Mouse (Mus musculus) intestine, embryonic 14.5 days (tissue): ENCODE data around the gene Rasal2. TPM values are rescaled to one million over a fixed set of nuclear protein-coding genes. Genes with fewer than 3 reads are reported as not detected.
A peak's percentile ranks its signal among the peaks of the same experiment; 100 is the strongest.

ENCODE experiments used
- ATAC-seq: fragments of 200-750 bp; cut with Nextera tagmentation; replicated peaks from 2 replicates; pipeline ENCODE4 v1.8.0; 2017; ENCODE audit warnings: low read depth, moderate number of reproducible peaks, moderate TSS enrichment, moderate library complexity; ENCODE audit not compliant: low FRiP score, low TSS enrichment
- DNase-seq: peaks from one replicate; pipeline ENCODE4 v3.0.0-alpha.2; 2018; ENCODE audit warnings: low spot score
- H3K27ac ChIP-seq: fragments of 300-500 bp; sonication (generic); 2 replicates; pipeline ENCODE4 v1.5.1; 2014; ENCODE audit warnings: low read depth, mild to moderate bottlenecking, control low read depth
- H3K27me3 ChIP-seq: fragments of 300-500 bp; sonication (generic); replicated peaks from 2 replicates; pipeline ENCODE4 v1.6.1; 2014; ENCODE audit warnings: low read length, control low read depth; ENCODE audit not compliant: control insufficient read depth, insufficient read depth
- H3K36me3 ChIP-seq: fragments of 300-500 bp; sonication (generic); 2 replicates; pipeline ENCODE4 v1.6.1; 2014; ENCODE audit warnings: low read length, control low read depth; ENCODE audit not compliant: control insufficient read depth, insufficient read depth
- H3K4me1 ChIP-seq: fragments of 300-500 bp; sonication (generic); replicated peaks from 2 replicates; pipeline ENCODE4 v1.6.1; 2014; ENCODE audit warnings: low read length, control low read depth, mixed read lengths; ENCODE audit not compliant: control insufficient read depth, insufficient read depth
- H3K4me2 ChIP-seq: fragments of 300-500 bp; sonication (generic); 2 replicates; pipeline ENCODE4 v1.6.1; 2014; ENCODE audit warnings: low read length
- H3K4me3 ChIP-seq: fragments of 300-500 bp; sonication (generic); 2 replicates; pipeline ENCODE4 v1.5.1; 2014; ENCODE audit warnings: low read depth, low read length, control low read depth, mixed read lengths
- H3K9ac ChIP-seq: fragments of 300-500 bp; sonication (generic); 2 replicates; pipeline ENCODE4 v1.6.1; 2014; ENCODE audit warnings: mild to moderate bottlenecking, low read length
- H3K9me3 ChIP-seq: fragments of 300-500 bp; sonication (generic); 2 replicates; pipeline ENCODE4 v1.6.1; 2016; ENCODE audit warnings: low read length, control low read depth; ENCODE audit not compliant: control insufficient read depth
- WGBS: fragments of 180-500 bp; shearing (Covaris S2); extraction: QIAGEN DNeasy Blood & Tissue Kit; methylation state at CpG from one replicate; pipeline ENCODE4 v1.1.7; 2014; 5-methylcytosine and 5-hydroxymethylcytosine counted together
- polyA plus RNA-seq: library from polyadenylated mRNA; unstranded; fragments of >200 nt; fragmentation: Nextera tagmentation; extraction: Ambion mirVana; gene quantifications from 2 replicates; pipeline ENCODE4 v1.2.1, GENCODE M21; 2014

Rasal2 gene
- polyA plus RNA-seq: 7.1 and 8.3 TPM in 2 replicates

DNA sequence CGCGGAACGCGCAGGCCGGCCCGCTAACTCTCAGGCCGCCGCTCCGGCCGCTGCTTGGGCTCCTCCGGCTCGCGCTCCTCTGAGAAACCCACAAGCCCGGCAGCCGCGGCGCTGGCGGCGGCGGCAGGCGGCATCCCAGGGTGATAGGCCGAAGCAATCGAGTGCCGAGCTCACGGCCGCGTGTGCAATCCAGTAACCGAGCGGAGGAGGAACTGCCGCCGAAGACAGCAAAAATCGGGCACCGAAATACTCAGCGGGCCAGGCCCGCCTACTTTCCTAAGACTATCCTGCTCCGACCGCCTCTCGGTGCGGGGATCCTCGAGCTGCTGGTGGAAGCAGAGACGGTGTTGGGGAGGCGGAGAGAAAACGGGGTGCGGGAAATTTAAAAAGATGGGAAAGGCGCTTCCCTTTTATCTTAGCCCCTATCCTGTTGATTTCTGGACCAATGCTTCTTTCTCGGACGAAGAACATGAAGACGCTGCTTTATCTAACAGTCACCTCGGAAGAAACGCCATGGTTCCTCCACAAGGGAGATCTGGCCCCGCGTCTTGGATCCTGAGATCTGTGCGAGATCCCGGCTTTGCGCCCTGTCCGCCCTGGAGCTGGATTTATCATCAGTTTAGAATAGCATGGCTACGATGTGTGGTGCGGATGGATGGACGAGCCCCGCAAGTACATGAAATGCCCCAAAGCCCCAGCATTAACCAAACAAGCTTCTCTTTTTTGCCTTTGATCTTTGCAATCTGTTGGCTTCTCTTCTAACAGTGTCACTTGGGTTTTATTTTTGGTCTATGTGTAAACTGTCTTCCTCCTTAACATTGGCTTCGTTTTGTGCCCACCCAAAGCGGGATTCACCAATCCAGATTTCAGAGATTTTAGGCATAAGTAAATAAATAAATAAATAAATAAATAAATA, at the start of gene Rasal2:
TSS of gene Rasal2 (minus strand) at position 142 of the 916 bp plus-strand sequence.
- WGBS: 1% methylated on average over 62 of the region's 62 CpGs
- DNase-seq (peak; percentile 96), ATAC-seq (peak; percentile 94)
- peak within 1 kb of the TSS; percentile 69 for H3K4me2 ChIP-seq
- peak within 1 kb of the TSS; percentile 92 for H3K27ac ChIP-seq
- peak within 1 kb of the TSS; percentile 78 for H3K4me3 ChIP-seq
- H3K9ac ChIP-seq: peak within 1 kb of the TSS; percentile 57
- H3K36me3 ChIP-seq: no peaks in the 10 kb centered on the region
- peaks cover 6% of the 10 kb centered on the region; the same call in 1 of the 2 replicates for H3K4me1 ChIP-seq
- no peaks in the 10 kb centered on the region for H3K9me3 ChIP-seq
- H3K27me3 ChIP-seq: no peaks in the 10 kb centered on the region

DNA sequence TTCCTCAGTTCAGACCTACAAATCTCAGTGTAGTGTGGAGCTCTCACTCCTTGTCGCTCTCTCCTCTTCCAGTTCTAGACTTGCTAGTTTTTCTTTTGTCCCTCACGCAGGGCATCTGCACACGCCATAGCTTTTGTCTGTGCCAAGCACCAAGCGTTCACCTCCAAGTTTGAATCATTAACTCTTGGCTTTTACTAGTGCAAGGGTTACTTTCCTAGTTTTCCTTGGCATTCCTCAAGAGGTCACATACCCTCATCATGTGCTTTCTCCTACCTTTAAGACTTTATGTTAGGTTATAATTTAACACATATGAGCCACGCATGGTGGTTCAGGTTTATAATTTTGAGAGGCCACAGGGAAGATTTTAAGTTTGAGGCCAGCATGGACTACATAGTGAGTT, 48.9 kb upstream of the Rasal2 start:
- ATAC-seq (no peak), DNase-seq (no peak)
- WGBS: 95% methylated on average over 5 of the region's 5 CpGs
- H3K4me2 ChIP-seq: no peak overlapping the region
- H3K36me3 ChIP-seq: no peaks in the 10 kb centered on the region
- H3K9ac ChIP-seq: no peak overlapping the region
- no peak overlapping the region for H3K4me3 ChIP-seq
- H3K27me3 ChIP-seq: no peaks in the 10 kb centered on the region
- no peak overlapping the region for H3K27ac ChIP-seq
- H3K9me3 ChIP-seq: no peaks in the 10 kb centered on the region
- peaks cover 4% of the 10 kb centered on the region for H3K4me1 ChIP-seq

DNA sequence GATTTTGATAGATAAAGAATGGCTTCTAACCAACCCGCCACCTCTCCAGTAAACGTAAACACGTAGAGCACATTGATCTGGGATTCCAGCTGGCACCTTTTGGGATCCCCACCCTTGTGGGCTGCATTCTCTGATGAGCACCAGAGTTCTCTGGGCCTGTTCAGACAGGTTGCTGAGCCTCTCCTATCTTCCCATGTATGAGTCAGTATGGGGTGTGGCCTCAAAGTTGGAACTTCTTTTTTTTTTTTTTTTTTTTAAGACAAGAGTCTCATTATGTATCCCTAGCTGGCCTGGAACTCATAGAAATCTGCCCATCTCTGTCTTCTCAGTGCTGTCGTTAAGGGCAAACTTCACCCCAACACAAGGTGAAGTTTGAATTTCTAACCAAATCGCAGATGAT, 47.5 kb upstream of the Rasal2 start:
- Histone ChIP-seq H3K27me3 (no peaks in the 10 kb centered on the region), H3K27ac (no peak overlapping the region), H3K36me3 (no peaks in the 10 kb centered on the region), H3K9me3 (no peaks in the 10 kb centered on the region), H3K4me2 (no peak overlapping the region), H3K4me3 (no peak overlapping the region), H3K4me1 (peaks cover 4% of the 10 kb centered on the region), H3K9ac (no peak overlapping the region)
- ATAC-seq: no peak
- DNase-seq: no peak
- WGBS: 93% methylated on average over 5 of the region's 5 CpGs

DNA sequence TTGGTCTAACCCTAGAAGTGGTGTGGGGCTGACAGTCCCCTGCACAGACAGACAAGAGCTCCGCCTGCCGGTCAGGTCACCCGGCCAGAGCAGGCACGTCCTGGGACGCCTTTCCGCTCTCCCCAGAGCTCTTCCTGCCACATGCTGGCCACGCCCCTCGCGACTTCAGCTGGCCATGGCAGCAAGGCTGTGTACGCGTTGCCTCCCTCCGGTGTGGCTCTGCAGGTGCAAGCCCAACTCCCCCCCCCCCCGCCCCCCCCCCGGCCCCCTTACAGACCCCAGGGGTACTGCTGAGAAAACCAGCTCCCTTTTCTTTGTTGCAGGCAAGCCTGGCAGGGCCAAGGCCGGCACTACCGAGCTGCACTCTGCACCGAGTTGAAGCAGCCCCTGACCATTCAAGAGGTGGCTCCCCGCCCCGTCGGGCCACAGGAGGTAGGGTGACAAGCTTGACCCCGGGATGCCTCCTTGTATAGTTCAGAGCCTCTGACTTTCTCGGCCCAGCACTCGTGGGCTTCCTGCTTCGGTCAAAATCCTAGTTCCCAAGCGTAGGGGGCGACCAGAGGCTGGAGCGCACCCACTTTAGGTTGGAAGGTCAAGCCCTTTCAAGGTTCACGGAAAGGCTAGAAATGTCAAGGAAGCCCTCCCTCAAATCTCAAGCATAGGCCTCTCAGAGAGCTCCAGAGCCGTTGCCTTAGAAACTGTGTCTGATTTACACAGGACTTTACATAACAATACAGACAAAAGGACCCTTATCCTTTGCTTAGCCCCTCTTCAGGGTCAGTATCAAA, 46.2 kb upstream of the Rasal2 start, which contains the start of gene Cryzl2:
TSS of gene Cryzl2 (plus strand) at position 157 of the 788 bp plus-strand sequence.
- Histone ChIP-seq H3K4me2 (peak within 1 kb of the TSS; percentile 64), H3K27me3 (no peaks in the 10 kb centered on the region), H3K27ac (no peak within 1 kb of the TSS), H3K9me3 (no peaks in the 10 kb centered on the region), H3K4me3 (peak within 1 kb of the TSS; percentile 32), H3K9ac (peak within 1 kb of the TSS; percentile 51), H3K36me3 (no peaks in the 10 kb centered on the region), H3K4me1 (peaks cover 4% of the 10 kb centered on the region)
- peak; percentile 92 for ATAC-seq
- WGBS: 6% methylated on average over 27 of the region's 29 CpGs
- peak; percentile 80 for DNase-seq

DNA sequence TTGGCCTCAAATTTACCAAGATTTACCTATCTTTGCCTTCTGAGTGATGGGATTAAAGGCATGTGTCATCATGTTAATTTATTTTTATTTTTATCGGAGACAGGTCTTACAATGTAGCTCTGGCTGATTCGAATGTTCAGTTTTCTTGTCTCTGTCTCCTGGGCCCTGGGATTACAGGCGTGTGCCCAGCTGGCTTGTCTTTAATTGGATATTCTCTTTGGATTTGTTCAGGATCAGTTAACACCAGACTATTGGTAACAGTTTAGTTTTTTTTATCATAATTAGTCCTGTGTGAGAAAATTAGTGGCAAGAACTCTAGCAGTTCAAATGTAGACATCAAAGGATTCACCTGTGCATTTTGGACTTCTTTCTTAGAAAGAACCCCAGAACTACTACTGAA, 45.4 kb upstream of the Rasal2 start:
- ATAC-seq (no peak), DNase-seq (no peak)
- H3K27me3 ChIP-seq: no peaks in the 10 kb centered on the region
- H3K27ac ChIP-seq: no peak overlapping the region
- no peak overlapping the region for H3K4me2 ChIP-seq
- H3K9ac ChIP-seq: no peak overlapping the region
- no peak overlapping the region for H3K4me3 ChIP-seq
- no peaks in the 10 kb centered on the region for H3K9me3 ChIP-seq
- H3K4me1 ChIP-seq: peaks cover 4% of the 10 kb centered on the region
- 95% methylated on average over 3 of the region's 3 CpGs for WGBS
- H3K36me3 ChIP-seq: no peaks in the 10 kb centered on the region

DNA sequence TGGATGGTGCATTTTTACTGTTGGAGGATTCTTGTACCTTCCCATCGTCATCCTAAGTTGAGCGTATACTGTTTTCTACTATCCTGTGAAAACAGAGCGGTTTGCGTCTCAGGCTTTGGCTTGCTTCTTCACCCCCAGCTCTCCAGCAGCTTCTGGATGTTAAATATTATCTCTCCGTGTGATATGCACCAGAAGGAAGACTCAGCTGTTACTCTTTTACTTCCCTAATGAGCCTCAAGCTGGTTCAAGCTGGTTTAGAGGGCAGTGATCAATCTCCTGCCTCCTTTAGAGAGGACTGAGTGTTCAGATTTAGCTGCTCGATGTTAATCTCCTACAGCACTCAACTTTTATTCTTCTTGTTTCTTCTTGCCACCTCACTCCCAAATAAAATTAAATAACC, 42.5 kb upstream of the Rasal2 start:
- H3K4me3 ChIP-seq: no peak overlapping the region
- DNase-seq (no peak), ATAC-seq (no peak)
- 67% methylated on average over 6 of the region's 6 CpGs for WGBS
- no peak overlapping the region for H3K4me2 ChIP-seq
- no peak overlapping the region for H3K27ac ChIP-seq
- peaks cover 4% of the 10 kb centered on the region; the same call in 1 of the 2 replicates for H3K4me1 ChIP-seq
- no peaks in the 10 kb centered on the region for H3K36me3 ChIP-seq
- no peak overlapping the region for H3K9ac ChIP-seq
- no peaks in the 10 kb centered on the region for H3K9me3 ChIP-seq
- H3K27me3 ChIP-seq: no peaks in the 10 kb centered on the region

DNA sequence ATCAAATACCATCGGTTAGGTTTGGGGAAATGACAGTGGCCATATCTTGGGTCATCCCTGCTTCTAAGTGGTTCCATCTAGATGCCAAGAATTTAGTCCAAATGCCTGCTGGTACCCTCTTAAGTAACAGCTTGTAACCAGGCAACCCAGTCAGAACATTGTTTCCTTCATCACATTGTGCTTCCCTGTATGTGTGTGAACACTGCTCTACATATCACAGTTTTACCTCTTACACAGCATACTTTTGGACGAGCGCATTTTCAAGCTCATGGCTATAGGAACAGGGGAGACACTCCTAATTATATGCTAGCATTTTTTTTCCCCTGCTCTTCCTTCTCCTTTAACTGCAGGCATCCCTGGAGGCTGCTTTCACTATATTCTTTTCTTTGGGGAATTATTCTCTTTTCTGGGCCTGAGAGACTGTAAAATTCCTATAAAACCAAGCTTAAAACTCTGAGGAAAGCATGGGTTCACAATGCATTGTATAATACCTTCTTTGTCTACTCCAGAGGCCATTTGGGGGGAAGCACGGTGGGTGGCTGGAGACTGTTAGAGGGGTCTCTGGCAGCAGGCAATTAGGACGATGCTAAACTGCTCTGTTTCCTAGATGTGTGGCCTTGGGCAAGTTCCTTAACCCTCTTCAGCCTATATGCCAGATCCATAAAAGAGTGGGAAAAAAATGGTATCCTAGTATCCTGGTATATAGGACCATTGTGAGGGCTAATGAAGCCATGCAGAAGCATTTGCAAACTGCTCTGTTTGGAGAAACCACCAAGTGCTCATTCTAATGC, 40.6 kb upstream of the Rasal2 start:
- H3K36me3 ChIP-seq: no peaks in the 10 kb centered on the region
- H3K27me3 ChIP-seq: 0 out of 2 replicates have a peak, but pooled peaks cover 2% of the 10 kb centered on the region
- H3K9ac ChIP-seq: no peak overlapping the region
- no peak overlapping the region for H3K27ac ChIP-seq
- H3K4me2 ChIP-seq: no peak overlapping the region
- ATAC-seq (no peak), DNase-seq (no peak)
- no peak overlapping the region for H3K4me3 ChIP-seq
- 68% methylated on average over 5 of the region's 5 CpGs for WGBS
- H3K9me3 ChIP-seq: no peaks in the 10 kb centered on the region
- H3K4me1 ChIP-seq: peaks cover 10% of the 10 kb centered on the region; the same call in 1 of the 2 replicates

DNA sequence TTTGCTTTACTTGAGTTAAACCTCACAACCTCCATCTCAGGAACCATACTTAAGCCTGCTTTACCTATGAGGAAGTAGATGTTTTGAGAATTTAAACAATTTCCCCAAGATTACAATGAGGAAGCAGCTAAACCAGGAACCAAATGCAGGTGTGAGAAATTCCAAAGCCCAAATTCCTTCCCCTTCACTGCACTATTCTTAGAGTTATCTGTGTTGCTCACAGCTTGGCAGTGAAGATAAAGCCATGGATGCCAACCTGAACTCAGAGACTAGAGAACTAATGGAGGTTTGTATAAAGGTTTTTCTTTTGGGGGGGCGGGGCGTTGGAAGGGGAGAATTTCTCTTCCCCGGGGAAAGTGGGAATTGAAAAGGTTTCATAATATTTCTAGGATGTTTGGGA, 39.9 kb upstream of the Rasal2 start:
- peaks cover 10% of the 10 kb centered on the region; the same call in 1 of the 2 replicates for H3K4me1 ChIP-seq
- WGBS: 84% methylated on average over 3 of the region's 3 CpGs
- no peak overlapping the region for H3K4me2 ChIP-seq
- DNase-seq (no peak), ATAC-seq (no peak)
- H3K9ac ChIP-seq: no peak overlapping the region
- H3K4me3 ChIP-seq: no peak overlapping the region
- 0 out of 2 replicates have a peak, but pooled peaks cover 2% of the 10 kb centered on the region for H3K27me3 ChIP-seq
- no peak overlapping the region for H3K27ac ChIP-seq
- H3K9me3 ChIP-seq: no peaks in the 10 kb centered on the region
- no peaks in the 10 kb centered on the region for H3K36me3 ChIP-seq
